29 mouse cellular contexts compared by ENCODE assay signal in the genomic region with DNA sequence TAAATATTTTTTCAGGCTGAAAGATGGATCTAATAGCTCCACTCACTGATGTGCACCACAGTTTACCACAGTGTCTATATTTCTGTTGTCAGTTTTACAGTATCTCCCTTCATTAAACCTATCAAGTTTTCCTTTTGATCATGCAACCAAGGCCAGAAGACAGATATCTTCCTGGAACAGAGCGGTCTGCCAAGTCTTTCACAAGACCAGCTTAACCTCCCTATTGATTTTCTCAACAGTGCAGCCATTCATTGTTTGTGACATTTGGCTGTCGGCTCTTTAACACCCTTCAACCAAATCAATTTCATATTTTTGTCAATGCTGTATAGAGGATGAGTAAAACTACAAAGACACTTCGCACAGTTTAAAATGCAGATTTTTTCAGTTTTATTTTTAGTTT.
DNase-seq lines count a peak whose midpoint lies in the region; ATAC-seq and TF ChIP-seq lines count a peak whose summit lies in the region.
"Had no signal": no experiment of that assay in that cellular context is flagged by ENCODE, and none has a peak within 500 bp of the region (broad histone marks: within the 10 kb centered on the region; RNA-seq: fewer than 3 reads in every experiment).

No protein-coding gene starts in this region.

- no peaks in the 10 kb centered on the region for H3K27me3 ChIP-seq in midbrain, embryonic 14.5 days (ENCODE audit: control insufficient read depth, insufficient read depth, low read length)
- H3K27me3 ChIP-seq in midbrain, postnatal 0 days (ENCODE audit: insufficient read depth, low read length) = no peaks in the 10 kb centered on the region
- H3K27me3 ChIP-seq: forebrain, embryonic 13.5 days; heart, embryonic 15.5 days; limb, embryonic 15.5 days; neural tube, embryonic 15.5 days had no signal

- no peaks in the 10 kb centered on the region for H3K36me3 ChIP-seq in midbrain, embryonic 14.5 days (ENCODE audit: control insufficient read depth, insufficient read depth, low read length)
- H3K36me3 ChIP-seq in midbrain, postnatal 0 days (ENCODE audit: insufficient read depth, low read length) = no peaks in the 10 kb centered on the region
- H3K36me3 ChIP-seq: heart, embryonic 10.5 days; heart, embryonic 15.5 days; limb, embryonic 10.5 days; limb, embryonic 15.5 days; neural tube, embryonic 15.5 days had no signal

- H3K4me1 ChIP-seq in midbrain, embryonic 14.5 days (ENCODE audit: control insufficient read depth, insufficient read depth, low read length) = peaks cover 41% of the 10 kb centered on the region
- H3K4me1 ChIP-seq in midbrain, postnatal 0 days (ENCODE audit: insufficient read depth, low read length) = no peaks in the 10 kb centered on the region; the same call in 1 of the 2 replicates
- H3K4me1 ChIP-seq: heart, embryonic 15.5 days had no signal

- WGBS in midbrain, embryonic 14.5 days = 19% methylated on average over 3 of the region's 3 CpGs
- WGBS in midbrain, postnatal 0 days = 40% methylated on average over 3 of the region's 3 CpGs

- H3K27ac ChIP-seq in midbrain, embryonic 14.5 days (replicated peaks; ENCODE audit: low read depth, low read length) = peak overlapping the region; percentile 10; the same call in 1 of the 2 replicates
- no peak overlapping the region for H3K27ac ChIP-seq in midbrain, postnatal 0 days (ENCODE audit: low read depth, low read length)
- H3K27ac ChIP-seq: forebrain, embryonic 13.5 days; heart, embryonic 10.5 days; heart, embryonic 15.5 days; kidney, postnatal 0 days; limb, embryonic 10.5 days; limb, embryonic 15.5 days; neural tube, embryonic 15.5 days had no signal

- no peak overlapping the region for H3K9ac ChIP-seq in midbrain, embryonic 14.5 days (replicated peaks; ENCODE audit: low read length)
- no peak overlapping the region for H3K9ac ChIP-seq in midbrain, postnatal 0 days (replicated peaks; ENCODE audit: low read length, poor library complexity, severe bottlenecking)
- H3K9ac ChIP-seq: forebrain, embryonic 13.5 days; heart, embryonic 15.5 days; limb, embryonic 15.5 days; neural tube, embryonic 15.5 days had no signal

- no peak for ATAC-seq in midbrain, embryonic 14.5 days (ENCODE audit: low FRiP score, low TSS enrichment)
- no peak for ATAC-seq in midbrain, postnatal 0 days (ENCODE audit: low FRiP score)
- ATAC-seq: CD4-positive, CD25-positive, alpha-beta regulatory T cell, adult 4 months; forebrain, embryonic 13.5 days; intestine, embryonic 16.5 days had no signal

- no peaks in the 10 kb centered on the region for H3K9me3 ChIP-seq in midbrain, embryonic 14.5 days (ENCODE audit: control insufficient read depth, low read length)
- no peaks in the 10 kb centered on the region for H3K9me3 ChIP-seq in midbrain, postnatal 0 days (ENCODE audit: low read length)
- H3K9me3 ChIP-seq: forebrain, embryonic 13.5 days; heart, embryonic 10.5 days; heart, embryonic 15.5 days; limb, embryonic 10.5 days; limb, embryonic 15.5 days; neural tube, embryonic 15.5 days had no signal

- no peak overlapping the region for H3K4me2 ChIP-seq in midbrain, embryonic 14.5 days (ENCODE audit: low read length)
- H3K4me2 ChIP-seq in midbrain, postnatal 0 days (ENCODE audit: low read depth, low read length, poor library complexity, severe bottlenecking) = no peak overlapping the region
- H3K4me2 ChIP-seq: forebrain, embryonic 13.5 days; heart, embryonic 15.5 days; limb, embryonic 15.5 days; midbrain, embryonic 11.5 days; neural tube, embryonic 15.5 days had no signal

- peak; percentile 5 for DNase-seq in embryo, embryonic 10.5 days (ENCODE audit: low spot score)
- no peak for DNase-seq in embryo, embryonic 11 days
- no peak for DNase-seq in midbrain, embryonic 14.5 days
- no peak for DNase-seq in midbrain, postnatal 0 days (ENCODE audit: low spot score)
- DNase-seq in adrenal gland, postnatal 36 days = peak; percentile 49 to 55
- DNase-seq in frontal cortex, postnatal 14 days (ENCODE audit: low spot score in 2 of 2) = no peak
- no peak for DNase-seq in T-cell, adult 2 months (ENCODE audit: low spot score)
- DNase-seq: cerebellum, adult 11-12 months; cerebellum, adult 9-11 months; gastrocnemius, postnatal 14 days; heart, adult 11 months; kidney, adult 8-10 months; kidney, postnatal 4 days; lung, postnatal 36 days; right cerebral cortex, adult 18-20 months; spleen, adult 18-20 months; thymus, adult 2 months; thymus, postnatal 36 days had no signal

- no peak for TF ChIP-seq CTCF in midbrain, postnatal 0 days (IDR thresholded peaks at IDR 0.05)

- no peak overlapping the region for H3K4me3 ChIP-seq in midbrain, embryonic 14.5 days (replicated peaks; ENCODE audit: low read depth, low read length)
- H3K4me3 ChIP-seq in midbrain, postnatal 0 days (ENCODE audit: low read depth, low read length) = no peak overlapping the region
- H3K4me3 ChIP-seq: erythroblast, embryonic 14.5 days; forebrain, embryonic 13.5 days; heart, embryonic 10.5 days; heart, embryonic 15.5 days; limb, embryonic 10.5 days; limb, embryonic 15.5 days; neural tube, embryonic 15.5 days had no signal

Comparison
In these comparisons a context has a peak if more than half of its experiments do, and no peak if none do; other contexts are left out.
1. DNase-seq: peak in embryo, embryonic 10.5 days (single experiment) and adrenal gland, postnatal 36 days (2 of 2); none in embryo, embryonic 11 days (single experiment), midbrain, embryonic 14.5 days (single experiment), midbrain, postnatal 0 days (single experiment), frontal cortex, postnatal 14 days (0 of 2) and T-cell, adult 2 months (single experiment).